Mouse (Mus musculus): ENCODE results near the gene Galnt7. TPM values are rescaled to one million over a fixed set of nuclear protein-coding genes. Genes with fewer than 3 reads are reported as not detected.

Galnt7 gene
- total and polyA plus RNA-seq, 2 experiments from 2014 or later: 6.6 to 6.8 TPM

DNA sequence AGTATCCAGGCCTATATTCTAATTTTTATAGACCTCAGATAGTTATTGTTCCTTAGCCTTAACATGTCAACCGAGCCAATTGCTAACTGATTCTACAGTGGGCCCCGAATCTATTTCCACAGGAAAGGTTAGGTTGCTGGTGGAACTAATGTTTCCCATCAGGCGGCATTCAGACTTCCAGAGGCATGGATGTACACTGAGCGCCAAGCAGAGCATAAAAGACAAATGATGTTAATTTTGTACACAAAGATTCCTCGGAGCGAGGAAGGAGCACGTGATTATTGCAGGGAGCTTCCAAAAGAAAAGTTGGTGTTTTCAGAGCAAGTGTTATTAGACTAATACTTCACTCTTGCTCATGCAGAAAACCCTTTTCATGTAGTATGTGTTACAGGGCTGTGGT lies 21.1 kb downstream of the Galnt7 start:
- no peak for TF ChIP-seq CTCF (IDR thresholded peaks at IDR 0.05; ENCODE audit: low read depth)
- H3K27me3 ChIP-seq (ENCODE audit: insufficient read depth, low read length): no peaks in the 10 kb centered on the region
- no peak overlapping the region for H3K9ac ChIP-seq (replicated peaks; ENCODE audit: low read length)
- H3K4me2 ChIP-seq (ENCODE audit: low read depth, low read length): no peak overlapping the region
- no peaks in the 10 kb centered on the region for H3K4me1 ChIP-seq (ENCODE audit: insufficient read depth, low read length)
- no peak overlapping the region for H3K4me3 ChIP-seq (ENCODE audit: low read length)
- no peaks in the 10 kb centered on the region for H3K36me3 ChIP-seq (ENCODE audit: insufficient read depth, low read length)
- no peak overlapping the region for H3K27ac ChIP-seq
- 69% methylated on average over 7 of the region's 7 CpGs for WGBS
- DNase-seq (ENCODE audit: low spot score) (no peak), ATAC-seq (no peak)
- no peaks in the 10 kb centered on the region for H3K9me3 ChIP-seq (ENCODE audit: low read length)

- DNase-seq (ENCODE audit: low spot score) (no peak), ATAC-seq (no peak)
- Histone ChIP-seq H3K27me3 (ENCODE audit: insufficient read depth, low read length) (no peaks in the 10 kb centered on the region), H3K36me3 (ENCODE audit: insufficient read depth, low read length) (no peaks in the 10 kb centered on the region), H3K4me2 (ENCODE audit: low read depth, low read length) (no peak overlapping the region), H3K27ac (no peak overlapping the region), H3K4me1 (ENCODE audit: insufficient read depth, low read length) (no peaks in the 10 kb centered on the region), H3K4me3 (ENCODE audit: low read length) (no peak overlapping the region), H3K9me3 (ENCODE audit: low read length) (no peaks in the 10 kb centered on the region), H3K9ac (replicated peaks; ENCODE audit: low read length) (no peak overlapping the region)
- WGBS: 95% methylated on average over 8 of the region's 8 CpGs
- TF ChIP-seq CTCF (IDR thresholded peaks at IDR 0.05; ENCODE audit: low read depth): no peak
Measured at GRCm38 (mm10) chr8:57630148-57630547, 22.7 kb downstream of the Galnt7 start.

GRCm38 (mm10) chr8:57628787-57629664 lies 23.8 kb downstream of the Galnt7 start:
- ATAC-seq (no peak), DNase-seq (ENCODE audit: low spot score) (no peak)
- Histone ChIP-seq H3K27me3 (ENCODE audit: insufficient read depth, low read length) (no peaks in the 10 kb centered on the region), H3K9ac (replicated peaks; ENCODE audit: low read length) (no peak overlapping the region), H3K9me3 (ENCODE audit: low read length) (no peaks in the 10 kb centered on the region), H3K27ac (no peak overlapping the region), H3K36me3 (ENCODE audit: insufficient read depth, low read length) (no peaks in the 10 kb centered on the region), H3K4me3 (ENCODE audit: low read length) (no peak overlapping the region), H3K4me1 (ENCODE audit: insufficient read depth, low read length) (no peaks in the 10 kb centered on the region), H3K4me2 (ENCODE audit: low read depth, low read length) (no peak overlapping the region)
- TF ChIP-seq CTCF (IDR thresholded peaks at IDR 0.05; ENCODE audit: low read depth): no peak
- WGBS: 88% methylated on average over 6 of the region's 6 CpGs

- no peak overlapping the region for H3K4me2 ChIP-seq (ENCODE audit: low read depth, low read length)
- no peaks in the 10 kb centered on the region for H3K9me3 ChIP-seq (ENCODE audit: low read length)
- no peak overlapping the region for H3K27ac ChIP-seq
- WGBS: 71% methylated on average over 5 of the region's 5 CpGs
- H3K36me3 ChIP-seq (ENCODE audit: insufficient read depth, low read length): no peaks in the 10 kb centered on the region
- DNase-seq (ENCODE audit: low spot score) (no peak), ATAC-seq (no peak)
- H3K9ac ChIP-seq (replicated peaks; ENCODE audit: low read length): no peak overlapping the region
- TF ChIP-seq CTCF (IDR thresholded peaks at IDR 0.05; ENCODE audit: low read depth): no peak
- H3K4me3 ChIP-seq (ENCODE audit: low read length): no peak overlapping the region
- H3K4me1 ChIP-seq (ENCODE audit: insufficient read depth, low read length): no peaks in the 10 kb centered on the region
- H3K27me3 ChIP-seq (ENCODE audit: insufficient read depth, low read length): no peaks in the 10 kb centered on the region
Measured at GRCm38 (mm10) chr8:57627946-57628786, 24.7 kb downstream of the Galnt7 start.

DNA sequence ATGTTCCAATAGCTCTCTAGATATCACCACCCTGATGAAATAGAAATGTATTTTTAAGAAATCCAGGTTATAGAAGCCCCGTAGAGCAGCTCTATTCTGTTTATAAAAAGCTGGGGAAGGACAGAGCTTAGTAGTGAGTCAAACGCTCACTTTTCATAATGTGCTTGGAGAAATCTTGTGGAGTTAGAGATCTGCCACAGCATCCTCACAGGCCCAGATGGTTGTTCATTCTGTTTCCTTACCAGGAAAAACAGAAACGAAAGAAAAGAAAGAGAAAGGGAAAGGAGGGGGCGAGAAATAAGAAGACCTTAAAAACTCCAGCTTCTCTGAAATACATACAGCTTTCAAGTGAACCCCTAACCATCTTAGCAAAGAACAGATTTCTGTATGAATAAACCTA lies 28.9 kb downstream of the Galnt7 start:
- Histone ChIP-seq H3K27ac (no peak overlapping the region), H3K36me3 (ENCODE audit: insufficient read depth, low read length) (no peaks in the 10 kb centered on the region), H3K9me3 (ENCODE audit: low read length) (no peaks in the 10 kb centered on the region), H3K4me3 (ENCODE audit: low read length) (no peak overlapping the region), H3K4me2 (ENCODE audit: low read depth, low read length) (no peak overlapping the region), H3K4me1 (ENCODE audit: insufficient read depth, low read length) (no peaks in the 10 kb centered on the region), H3K9ac (replicated peaks; ENCODE audit: low read length) (no peak overlapping the region), H3K27me3 (ENCODE audit: insufficient read depth, low read length) (no peaks in the 10 kb centered on the region)
- ATAC-seq (no peak), DNase-seq (ENCODE audit: low spot score) (no peak)
- no peak for TF ChIP-seq CTCF (IDR thresholded peaks at IDR 0.05; ENCODE audit: low read depth)
- 90% methylated on average over 4 of the region's 4 CpGs for WGBS

DNA sequence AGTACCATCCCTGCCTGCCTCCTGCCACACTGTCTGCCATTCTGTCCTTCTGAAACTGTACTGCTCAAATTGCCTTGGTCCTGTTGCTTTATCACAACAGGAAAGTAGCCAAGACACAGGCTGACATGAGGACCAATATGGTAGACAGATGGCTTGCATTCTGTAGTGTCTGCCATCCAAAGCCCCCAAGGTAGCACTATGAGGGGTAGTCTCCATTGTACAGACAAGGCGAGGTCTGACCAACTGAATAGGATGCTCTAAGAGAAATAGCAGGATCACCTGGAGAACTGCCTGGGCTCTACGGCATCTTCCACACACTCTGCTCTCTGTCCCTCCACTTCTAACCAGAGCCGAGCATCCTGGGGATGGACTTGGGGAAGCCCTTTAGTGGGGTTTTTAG lies 29.8 kb downstream of the Galnt7 start:
- Histone ChIP-seq H3K27me3 (ENCODE audit: insufficient read depth, low read length) (no peaks in the 10 kb centered on the region), H3K4me2 (ENCODE audit: low read depth, low read length) (no peak overlapping the region), H3K4me3 (ENCODE audit: low read length) (no peak overlapping the region), H3K36me3 (ENCODE audit: insufficient read depth, low read length) (no peaks in the 10 kb centered on the region), H3K9me3 (ENCODE audit: low read length) (no peaks in the 10 kb centered on the region), H3K9ac (replicated peaks; ENCODE audit: low read length) (no peak overlapping the region), H3K27ac (no peak overlapping the region), H3K4me1 (ENCODE audit: insufficient read depth, low read length) (no peaks in the 10 kb centered on the region)
- no peak for TF ChIP-seq CTCF (IDR thresholded peaks at IDR 0.05; ENCODE audit: low read depth)
- ATAC-seq: no peak
- no peak for DNase-seq (ENCODE audit: low spot score)
- WGBS: 92% methylated on average over 3 of the region's 3 CpGs

All from hindbrain, postnatal 0 days (tissue).